Mouse (Mus musculus): Measurements from ENCODE around the gene Clec2d.

Gene Clec2d

GRCm38 (mm10) chr6:129219897-129220517 lies 39.6 kb downstream of the Clec2d start:
- ChIA-PET POLR2A (no interaction called here), CTCF (no interaction called here)

GRCm38 (mm10) chr6:129221053-129221452 lies 40.6 kb downstream of the Clec2d start:
- ChIA-PET CTCF (no interaction called here), POLR2A (no interaction called here)

GRCm38 (mm10) chr6:129222188-129222800 lies 41.9 kb downstream of the Clec2d start:
- CTCF ChIA-PET = interaction anchor here in 2 of 4 experiments (0.6 to 1.2 kb wide), 2 partner anchors 12 to 16 kb away, joined by 3 to 7 read pairs; no protein-coding TSS in a partner anchor
- POLR2A ChIA-PET = no interaction called here

GRCm38 (mm10) chr6:129223611-129224010 lies 43.2 kb downstream of the Clec2d start:
- ChIA-PET CTCF (no interaction called here), POLR2A (no interaction called here)

GRCm38 (mm10) chr6:129224090-129224489 lies 43.7 kb downstream of the Clec2d start:
- POLR2A ChIA-PET = no interaction called here
- CTCF ChIA-PET = interaction anchor here in 1 of 4 experiments (0.6 to 0.9 kb wide), 2 partner anchors 14 to 24 kb away, joined by 3 read pairs; no protein-coding TSS in a partner anchor

GRCm38 (mm10) chr6:129225078-129225477 lies 44.7 kb downstream of the Clec2d start:
- ChIA-PET CTCF (interaction anchor here in 1 of 4 experiments (0.9 kb wide), 1 partner anchor 13 kb away, joined by 3 read pairs; no protein-coding TSS in a partner anchor), POLR2A (no interaction called here)

GRCm38 (mm10) chr6:129228935-129229773 lies 48.7 kb downstream of the Clec2d start:
- CTCF ChIA-PET = interaction anchor here in 1 of 4 experiments (0.6 kb wide), 1 partner anchor 31 kb away, joined by 4 read pairs; no protein-coding TSS in a partner anchor
- POLR2A ChIA-PET = interaction anchor here in 1 of 4 experiments (0.7 kb wide), 1 partner anchor 370 kb away, joined by 3 read pairs; no protein-coding TSS in a partner anchor

GRCm38 (mm10) chr6:129229774-129230578 lies 49.6 kb downstream of the Clec2d start:
- CTCF ChIA-PET = no interaction called here
- POLR2A ChIA-PET = interaction anchor here in 1 of 4 experiments (0.7 kb wide), 1 partner anchor 371 kb away, joined by 3 read pairs; no protein-coding TSS in a partner anchor

GRCm38 (mm10) chr6:129232005-129232841 lies 51.8 kb downstream of the Clec2d start:
- CTCF ChIA-PET = no interaction called here

GRCm38 (mm10) chr6:129232842-129233205 lies 52.4 kb downstream of the Clec2d start:
- ChIA-PET POLR2A (no interaction called here), CTCF (interaction anchor here in 1 of 4 experiments (0.6 kb wide), 1 partner anchor 28 kb away, joined by 3 read pairs; no protein-coding TSS in a partner anchor)

More at GRCm38 (mm10) chr6:129232005-129232841, 51.8 kb downstream of the Clec2d start:
- POLR2A ChIA-PET = no interaction called here

- POLR2A ChIA-PET = interaction anchor here in 1 of 4 experiments (0.7 kb wide), 1 partner anchor 576 kb away, joined by 5 read pairs; no protein-coding TSS in a partner anchor
These were observed 53.0 kb downstream of the Clec2d start for GRCm38 (mm10) chr6:129233366-129233954.

GRCm38 (mm10) chr6:129233955-129234369 lies 53.5 kb downstream of the Clec2d start:
- CTCF ChIA-PET = interaction anchor here in 2 of 4 experiments (0.7 to 1.2 kb wide), 2 partner anchors 12 to 21 kb away, joined by 3 to 7 read pairs; no protein-coding TSS in a partner anchor
- POLR2A ChIA-PET = interaction anchor here in 1 of 4 experiments (0.7 kb wide), 1 partner anchor 577 kb away, joined by 5 read pairs; no protein-coding TSS in a partner anchor

More at GRCm38 (mm10) chr6:129233366-129233954, 53.0 kb downstream of the Clec2d start:
- CTCF ChIA-PET = interaction anchor here in 2 of 4 experiments (0.6 to 1.2 kb wide), 3 partner anchors 12 to 28 kb away, joined by 3 to 7 read pairs (median 3); no protein-coding TSS in a partner anchor

- CTCF ChIA-PET = interaction anchor here in 3 of 4 experiments (0.6 to 1.2 kb wide), 3 partner anchors 13 to 824 kb away, joined by 3 to 7 read pairs (median 5); no protein-coding TSS in a partner anchor
- POLR2A ChIA-PET = interaction anchor here in 2 of 4 experiments (0.6 to 1.1 kb wide), 3 partner anchors 40 to 577 kb away, joined by 4 to 9 read pairs (median 5); partner anchors contain the start of gene Cd69 (in 1 of the 2)
These were observed 54.3 kb downstream of the Clec2d start for GRCm38 (mm10) chr6:129234456-129235360.

GRCm38 (mm10) chr6:129235855-129236461 lies 55.5 kb downstream of the Clec2d start:
- POLR2A ChIA-PET = interaction anchor here in 1 of 4 experiments (0.7 kb wide), 1 partner anchor 125 kb away, joined by 4 read pairs; no protein-coding TSS in a partner anchor
- CTCF ChIA-PET = interaction anchor here in 1 of 4 experiments (0.8 kb wide), 1 partner anchor 20 kb away, joined by 3 read pairs; no protein-coding TSS in a partner anchor
